Mouse (Mus musculus) heart, embryonic 14.5 days (tissue): ENCODE measurements around the gene Cdkn1a. TPM values are rescaled to one million over a fixed set of nuclear protein-coding genes. Genes with fewer than 3 reads are reported as not detected.

Experiments
- ATAC-seq: fragments of 200-750 bp; cut with Nextera tagmentation; 2 replicates; pipeline ENCODE4 v1.8.0; 2017; ENCODE audit warnings: low read depth, moderate TSS enrichment; ENCODE audit not compliant: insufficient number of reproducible peaks, insufficient read depth, low FRiP score
- H3K27ac ChIP-seq, 2 experiments: fragments of 200-500 bp in 1 of 2; fragments of 300-500 bp in 1 of 2; sonication (generic) in 1 of 2; replicated peaks in 1 of 2; 2 replicates each; pipeline ENCODE4 v1.5.1; 2012 to 2014; ENCODE audit warnings: low read depth in 2 of 2, low read length in 2 of 2, control low read depth in 1 of 2, mild to moderate bottlenecking in 1 of 2, mixed read lengths in 1 of 2; ENCODE audit not compliant: control insufficient read depth in 1 of 2, insufficient read depth in 1 of 2
- H3K27me3 ChIP-seq: fragments of 300-500 bp; sonication (generic); 2 replicates; pipeline ENCODE4 v1.6.1; 2014; ENCODE audit warnings: mild to moderate bottlenecking, low read length, control low read depth; ENCODE audit not compliant: control insufficient read depth, insufficient read depth
- H3K36me3 ChIP-seq: fragments of 300-500 bp; sonication (generic); 2 replicates; pipeline ENCODE4 v1.6.1; 2014; ENCODE audit warnings: mild to moderate bottlenecking, control low read depth, low read length, mixed read lengths; ENCODE audit not compliant: control insufficient read depth, insufficient read depth
- H3K4me1 ChIP-seq, 2 experiments: fragments of 200-500 bp in 1 of 2; fragments of 300-500 bp in 1 of 2; sonication (generic) in 1 of 2; 2 replicates each; pipeline ENCODE4 v1.6.1; 2012 to 2014; ENCODE audit warnings: low read length in 2 of 2, control low read depth in 1 of 2, mixed read lengths in 1 of 2; ENCODE audit not compliant: control insufficient read depth in 2 of 2, insufficient read depth in 2 of 2
- H3K4me2 ChIP-seq: fragments of 300-500 bp; sonication (generic); 2 replicates; pipeline ENCODE4 v1.6.1; 2014; ENCODE audit warnings: mild to moderate bottlenecking, low read length
- H3K4me3 ChIP-seq, 2 experiments: fragments of 200-500 bp in 1 of 2; fragments of 300-500 bp in 1 of 2; sonication (generic) in 1 of 2; 2 replicates each; pipeline ENCODE4 v1.5.1; 2012 to 2014; ENCODE audit warnings: low read length in 2 of 2, mild to moderate bottlenecking in 2 of 2, control low read depth in 1 of 2, low read depth in 1 of 2, moderate library complexity in 1 of 2; ENCODE audit not compliant: control insufficient read depth in 1 of 2, insufficient read depth in 1 of 2
- H3K9ac ChIP-seq: fragments of 300-500 bp; sonication (generic); 2 replicates; pipeline ENCODE4 v1.6.1; 2014; ENCODE audit warnings: mild to moderate bottlenecking, low read length
- H3K9me3 ChIP-seq: fragments of 300-500 bp; sonication (generic); 2 replicates; pipeline ENCODE4 v1.6.1; 2016; ENCODE audit warnings: low read length, control low read depth; ENCODE audit not compliant: control insufficient read depth
- WGBS: fragments of 180-500 bp; shearing (Covaris S2); extraction: QIAGEN DNeasy Blood & Tissue Kit; methylation state at CpG from one replicate; pipeline ENCODE4 v1.1.7; 2014; 5-methylcytosine and 5-hydroxymethylcytosine counted together
- polyA plus RNA-seq: library from polyadenylated mRNA; unstranded; fragments of >200 nt; fragmentation: Nextera tagmentation; extraction: Ambion mirVana; gene quantifications from 2 replicates; pipeline ENCODE4 v1.2.1, GENCODE M21; 2014

The Cdkn1a gene
- polyA plus RNA-seq, 1 experiment from 2014 or later: 51.7 TPM

DNA sequence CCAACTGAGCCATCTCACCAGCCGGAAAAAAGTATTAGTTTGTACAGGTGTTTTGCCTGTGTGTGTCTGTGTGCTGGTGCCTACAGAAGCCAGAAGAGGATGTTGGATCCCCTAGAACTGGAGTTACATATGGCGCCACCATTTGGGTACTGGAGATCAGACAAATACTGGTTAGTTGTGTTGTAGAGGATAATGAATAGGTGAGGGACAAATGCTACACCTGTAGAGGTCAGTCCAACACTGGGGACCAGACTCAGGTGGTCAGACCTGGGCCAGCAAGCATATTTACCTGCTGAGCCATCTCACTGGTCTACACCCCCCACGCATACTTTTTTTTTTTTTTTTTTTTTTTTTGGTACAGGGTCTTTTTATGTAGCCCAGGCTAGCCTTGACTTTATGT, 43.9 kb upstream of the Cdkn1a start:
- Histone ChIP-seq H3K9me3 (no peaks in the 10 kb centered on the region), H3K36me3 (peaks cover 62% of the 10 kb centered on the region), H3K9ac (no peak overlapping the region), H3K27me3 (no peaks in the 10 kb centered on the region), H3K4me2 (no peak overlapping the region), H3K4me1 (peaks cover 15 to 28% of the 10 kb centered on the region in 2 experiments), H3K27ac (no peak overlapping the region), H3K4me3 (no peak overlapping the region)
- WGBS: 95% methylated on average over 3 of the region's 3 CpGs
- ATAC-seq: no peak

DNA sequence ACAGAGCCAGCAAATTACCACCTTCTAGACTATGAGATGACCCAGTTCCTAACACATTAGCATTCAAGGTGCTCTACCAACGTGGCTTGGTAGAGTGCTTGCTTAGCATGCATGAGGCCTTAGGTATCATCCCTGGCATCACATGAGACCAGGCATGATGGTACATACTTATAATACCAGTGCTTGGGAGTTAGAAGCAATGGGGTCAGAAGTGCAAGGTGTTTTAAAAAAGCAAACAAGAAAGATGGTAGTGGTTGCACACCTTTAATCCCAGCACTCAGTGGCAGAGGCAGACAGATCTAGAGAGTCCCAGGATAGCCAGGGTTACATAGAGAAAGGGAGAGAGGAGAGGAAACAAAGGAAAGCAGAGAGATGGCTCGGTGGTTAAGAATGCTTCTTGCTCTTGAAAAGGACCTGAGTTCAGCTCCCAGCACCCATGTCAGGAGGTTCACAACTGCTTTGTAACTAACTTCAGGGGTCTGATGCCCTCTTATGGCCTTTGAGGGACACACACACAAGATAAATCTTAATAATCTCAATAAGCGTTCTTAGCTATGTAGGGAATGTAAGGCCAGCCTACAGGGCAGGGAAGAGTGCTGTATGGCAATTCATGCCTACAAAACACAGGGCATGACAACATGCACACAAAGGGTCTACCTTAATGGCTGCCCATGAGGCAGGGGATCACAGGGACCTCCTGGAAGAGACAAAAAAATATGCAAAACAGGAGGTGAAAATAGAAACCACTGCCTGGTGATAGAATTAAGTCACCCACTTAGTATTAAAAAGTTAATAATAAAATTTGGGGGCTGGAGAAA, 42.9 kb upstream of the Cdkn1a start:
- no peak for ATAC-seq
- 72% methylated on average over 3 of the region's 3 CpGs for WGBS
- Histone ChIP-seq H3K36me3 (peaks cover 51% of the 10 kb centered on the region), H3K4me3 (no peak overlapping the region), H3K27me3 (no peaks in the 10 kb centered on the region), H3K4me1 (peaks cover 15 to 28% of the 10 kb centered on the region in 2 experiments), H3K4me2 (no peak overlapping the region), H3K9ac (no peak overlapping the region), H3K27ac (no peak overlapping the region), H3K9me3 (no peaks in the 10 kb centered on the region)

DNA sequence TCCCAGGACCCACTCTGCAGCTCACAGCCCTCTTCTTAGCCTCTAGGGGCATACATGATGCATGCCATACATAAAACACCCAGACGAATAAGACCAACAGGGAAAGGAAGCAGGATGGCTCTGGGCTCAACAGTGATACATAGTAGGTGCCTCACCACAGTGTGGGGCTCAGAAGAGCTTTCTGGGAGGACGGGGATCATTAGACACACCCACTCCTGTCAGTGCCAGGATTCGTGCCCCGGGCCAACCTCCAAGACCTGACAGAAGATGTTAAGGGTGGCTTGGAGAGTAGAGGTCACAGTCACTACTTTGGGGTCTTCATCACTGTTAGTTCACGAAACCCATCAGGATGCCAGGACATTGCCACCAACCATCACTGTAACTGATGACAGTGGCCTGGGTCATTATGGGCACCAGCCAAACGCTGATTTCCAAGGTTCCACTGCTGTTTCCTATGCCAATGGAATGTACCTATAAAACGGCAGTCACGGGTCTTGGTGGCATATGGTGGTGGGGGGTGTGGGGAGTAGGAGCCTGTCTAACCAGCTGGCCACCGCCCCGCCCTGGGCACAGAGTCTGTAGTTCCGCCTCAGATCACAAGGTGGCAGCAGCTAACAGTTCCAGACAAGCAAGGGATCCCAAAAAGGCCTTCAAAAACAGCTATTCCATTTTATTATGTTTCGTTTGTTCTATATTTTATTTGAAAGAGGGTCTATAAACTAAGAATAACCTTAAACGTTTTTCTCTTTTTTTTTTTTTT, 41.8 kb upstream of the Cdkn1a start:
- no peak for ATAC-seq
- Histone ChIP-seq H3K4me3 (no peak overlapping the region), H3K9ac (no peak overlapping the region), H3K27ac (no peak overlapping the region), H3K4me2 (no peak overlapping the region), H3K36me3 (peaks cover 41% of the 10 kb centered on the region), H3K9me3 (no peaks in the 10 kb centered on the region), H3K27me3 (no peaks in the 10 kb centered on the region), H3K4me1 (peaks cover 15 to 28% of the 10 kb centered on the region in 2 experiments)
- 20% methylated on average over 13 of the region's 13 CpGs for WGBS

DNA sequence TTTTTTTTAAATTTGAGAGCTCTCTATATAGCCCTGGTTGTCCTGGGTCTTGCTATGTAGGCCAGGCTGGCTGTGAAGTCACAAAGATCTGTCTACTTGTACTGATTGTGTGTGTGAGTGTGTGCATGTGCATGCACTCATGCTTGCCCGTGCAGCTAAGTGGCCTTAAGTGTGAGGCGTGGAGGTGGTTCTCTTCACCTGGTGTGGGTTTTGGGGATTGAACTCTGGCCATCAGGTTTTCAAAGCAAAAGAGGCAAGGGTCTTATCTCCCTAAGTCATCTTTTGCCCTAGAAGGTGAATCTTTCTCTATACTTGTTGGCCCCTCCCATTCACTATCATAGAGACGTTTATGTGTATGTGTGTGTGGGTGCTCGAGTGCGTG, 41.3 kb upstream of the Cdkn1a start:
- Histone ChIP-seq H3K27me3 (no peaks in the 10 kb centered on the region), H3K27ac (no peak overlapping the region), H3K4me3 (no peak overlapping the region), H3K9ac (no peak overlapping the region), H3K36me3 (peaks cover 35% of the 10 kb centered on the region), H3K9me3 (no peaks in the 10 kb centered on the region), H3K4me1 (peaks cover 16 to 30% of the 10 kb centered on the region in 2 experiments), H3K4me2 (no peak overlapping the region)
- no peak for ATAC-seq
- 78% methylated on average over 5 of the region's 5 CpGs for WGBS

DNA sequence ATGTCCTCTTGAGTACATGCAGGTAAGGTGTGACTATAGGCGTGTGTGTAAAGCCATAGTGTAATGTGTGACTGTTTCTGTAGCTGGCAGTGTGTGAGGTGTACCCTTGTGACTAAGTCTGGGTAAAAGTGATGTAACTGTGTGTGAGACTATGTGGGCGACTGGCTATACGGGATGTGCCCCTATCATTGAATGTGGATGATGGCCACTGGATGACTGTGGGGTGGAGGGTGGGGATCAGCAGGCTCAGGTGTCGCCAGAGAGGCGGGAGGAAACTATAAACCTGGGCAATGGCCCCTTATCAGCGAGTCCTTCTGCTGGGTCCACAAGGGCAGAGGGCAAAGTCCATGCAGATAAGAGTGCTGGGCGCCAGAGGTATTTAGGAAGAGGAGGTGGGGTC, 40.9 kb upstream of the Cdkn1a start:
- Histone ChIP-seq H3K27ac (no peak overlapping the region), H3K9ac (peak overlapping the region; percentile 59; the same call in 1 of the 2 replicates), H3K36me3 (peaks cover 31% of the 10 kb centered on the region), H3K4me3 (no peak overlapping the region), H3K4me1 (peaks cover 17 to 31% of the 10 kb centered on the region in 2 experiments), H3K4me2 (no peak overlapping the region), H3K27me3 (no peaks in the 10 kb centered on the region), H3K9me3 (no peaks in the 10 kb centered on the region)
- 59% methylated on average over 7 of the region's 7 CpGs for WGBS
- ATAC-seq: no peak

DNA sequence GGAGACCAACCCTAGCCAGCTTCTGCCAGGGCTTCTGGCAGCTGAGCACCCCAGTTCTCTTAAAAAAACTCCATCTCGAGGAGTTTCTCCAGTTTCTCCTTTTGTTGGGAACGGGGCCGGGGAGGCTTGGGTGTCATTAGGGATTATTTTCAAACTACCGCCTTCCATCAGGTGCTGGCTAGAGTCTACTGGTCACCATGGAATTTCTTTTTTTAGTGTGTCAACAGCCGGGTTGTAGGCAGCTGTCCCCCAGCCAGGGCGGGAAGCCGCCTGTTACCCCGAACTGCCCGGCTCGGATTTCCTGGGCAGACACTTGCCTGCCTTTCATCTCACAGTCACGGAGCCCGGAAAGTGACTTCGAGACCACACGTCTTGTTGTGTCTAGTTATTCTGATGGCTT, 40.0 kb upstream of the Cdkn1a start:
- Histone ChIP-seq H3K4me2 (peak overlapping the region; percentile 50), H3K36me3 (peaks cover 22% of the 10 kb centered on the region), H3K4me3 (no peak overlapping the region), H3K27me3 (no peaks in the 10 kb centered on the region), H3K9me3 (no peaks in the 10 kb centered on the region), H3K9ac (peak overlapping the region; percentile 59), H3K4me1 (peaks cover 17 to 31% of the 10 kb centered on the region in 2 experiments), H3K27ac (0 out of 4 replicates have a peak overlapping the region, but pooled peaks of 1 of the 2 experiments have one; percentile 9)
- no peak for ATAC-seq
- WGBS: 18% methylated on average over 14 of the region's 14 CpGs

DNA sequence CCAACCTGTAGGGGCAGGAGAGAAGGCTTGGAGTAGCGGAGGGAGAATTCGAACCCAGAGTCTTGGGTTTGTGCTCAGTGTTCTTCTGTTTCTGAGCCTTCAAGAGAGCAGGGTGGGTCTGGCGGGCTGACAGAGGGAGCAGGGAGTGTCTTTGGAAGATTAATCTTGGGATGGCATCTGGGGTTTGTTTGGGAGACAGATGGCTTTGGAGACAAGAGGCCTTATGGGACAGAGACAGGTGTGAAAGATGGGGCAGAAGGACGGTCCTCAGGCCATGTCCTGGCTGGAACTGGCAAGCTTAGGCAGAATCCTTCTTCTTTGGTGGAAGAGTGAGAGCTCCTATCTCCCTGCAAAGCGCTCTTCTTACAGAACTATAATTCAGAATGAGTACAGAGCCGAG, 37.7 kb upstream of the Cdkn1a start:
- Histone ChIP-seq H3K9ac (no peak overlapping the region), H3K4me1 (peaks cover 23 to 39% of the 10 kb centered on the region in 2 experiments), H3K36me3 (peaks cover 1% of the 10 kb centered on the region; the same call in 1 of the 2 replicates), H3K9me3 (no peaks in the 10 kb centered on the region), H3K4me3 (no peak overlapping the region), H3K27me3 (no peaks in the 10 kb centered on the region), H3K27ac (peak overlapping the region in 1 of 2 experiments; percentile 7; a peak in 1 of 4 replicates), H3K4me2 (no peak overlapping the region)
- ATAC-seq: no peak
- 89% methylated on average over 6 of the region's 6 CpGs for WGBS
